ENCODE assay signal across 9 mouse cellular contexts in genomic region chr11:45647888-45648287, GRCm38 (mm10).
DNase-seq lines count a peak whose midpoint lies in the region; ATAC-seq and TF ChIP-seq lines count a peak whose summit lies in the region.
"Had no signal": no experiment of that assay in that cellular context is flagged by ENCODE, and none has a peak within 500 bp of the region (broad histone marks: within the 10 kb centered on the region; RNA-seq: fewer than 3 reads in every experiment).

No protein-coding gene starts in this region.

- ATAC-seq in kidney, embryonic 15.5 days (replicated peaks; ENCODE audit: low FRiP score) = no peak

- WGBS in cerebellum, adult 2 months = 59% methylated on average over 3 of the region's 3 CpGs
- 72% methylated on average over 3 of the region's 3 CpGs for WGBS in kidney, embryonic 15.5 days

- no peak overlapping the region for H3K9ac ChIP-seq in kidney, embryonic 15.5 days
- H3K9ac ChIP-seq: limb, embryonic 15.5 days had no signal

- H3K4me2 ChIP-seq in kidney, embryonic 15.5 days = no peak overlapping the region
- H3K4me2 ChIP-seq: limb, embryonic 15.5 days had no signal

- peak; percentile 9; the same call in 1 of the 2 replicates for TF ChIP-seq CTCF in cerebellum, adult 2 months (IDR thresholded peaks at IDR 0.05; ENCODE audit: borderline replicate concordance, insufficient read depth, low read depth, low read length)

- H3K9me3 ChIP-seq in kidney, embryonic 15.5 days (replicated peaks) = no peaks in the 10 kb centered on the region
- H3K9me3 ChIP-seq: limb, embryonic 15.5 days had no signal

- no peaks in the 10 kb centered on the region for H3K4me1 ChIP-seq in cerebellum, adult 2 months (ENCODE audit: control insufficient read depth, insufficient read depth, low read length)
- no peaks in the 10 kb centered on the region for H3K4me1 ChIP-seq in kidney, embryonic 15.5 days
- H3K4me1 ChIP-seq: limb, embryonic 15.5 days had no signal

- no peaks in the 10 kb centered on the region for H3K36me3 ChIP-seq in kidney, embryonic 15.5 days
- H3K36me3 ChIP-seq: limb, embryonic 15.5 days had no signal

- no peak for TF ChIP-seq POLR2A in cerebellum, adult 2 months (IDR thresholded peaks at IDR 0.05; ENCODE audit: borderline replicate concordance, insufficient read depth, low read length)

- no peak overlapping the region for H3K27ac ChIP-seq in cerebellum, adult 2 months (ENCODE audit: insufficient read depth, low read length)
- no peak overlapping the region for H3K27ac ChIP-seq in kidney, embryonic 15.5 days
- H3K27ac ChIP-seq: limb, embryonic 15.5 days had no signal

- DNase-seq in cerebellum, adult 2 months = no peak
- no peak for DNase-seq in cerebellum, adult 8-10 months
- peak; percentile 30 for DNase-seq in kidney, postnatal 10 days
- DNase-seq in thymus, postnatal 25 days = peak; percentile 6
- DNase-seq in thymus, adult 18-20 months = no peak
- peak; percentile 49 for DNase-seq in thymus, postnatal 4 days
- no peak for DNase-seq in frontal cortex, postnatal 25 days (ENCODE audit: low spot score in 2 of 2)

- no peak overlapping the region for H3K4me3 ChIP-seq in cerebellum, adult 2 months (replicated peaks; ENCODE audit: insufficient read depth, low read depth, low read length)
- no peak overlapping the region for H3K4me3 ChIP-seq in kidney, embryonic 15.5 days (replicated peaks)
- H3K4me3 ChIP-seq: limb, embryonic 15.5 days had no signal

- no peaks in the 10 kb centered on the region; the same call in 1 of the 2 replicates for H3K27me3 ChIP-seq in cerebellum, adult 2 months (ENCODE audit: control insufficient read depth, insufficient read depth, low read length)
- H3K27me3 ChIP-seq in kidney, embryonic 15.5 days = no peaks in the 10 kb centered on the region
- H3K27me3 ChIP-seq: limb, embryonic 15.5 days had no signal

Comparison
In these comparisons a context has a peak if more than half of its experiments do, and no peak if none do; other contexts are left out.
1. DNase-seq: peak in kidney, postnatal 10 days (single experiment), thymus, postnatal 25 days (single experiment) and thymus, postnatal 4 days (single experiment); none in cerebellum, adult 2 months (0 of 2), cerebellum, adult 8-10 months (single experiment), thymus, adult 18-20 months (0 of 2) and frontal cortex, postnatal 25 days (0 of 2).